Mouse (Mus musculus) adrenal gland, postnatal 10 days (tissue): Measurements from ENCODE around the gene Siah2. TPM values are rescaled to one million over a fixed set of nuclear protein-coding genes. Genes with fewer than 3 reads are reported as not detected.

ENCODE experiments used
- DNase-seq: peaks from one replicate; pipeline ENCODE4 v3.0.0; 2021; ENCODE audit warnings: mixed read lengths
- total RNA-seq, 2 experiments: library from RNA; stranded (reverse); gene quantifications; 2 replicates each; pipeline ENCODE4 v1.2.3; 2021

Gene Siah2
- total RNA-seq, 2 experiments from 2014 or later: 13.5 to 19.0 TPM

DNA sequence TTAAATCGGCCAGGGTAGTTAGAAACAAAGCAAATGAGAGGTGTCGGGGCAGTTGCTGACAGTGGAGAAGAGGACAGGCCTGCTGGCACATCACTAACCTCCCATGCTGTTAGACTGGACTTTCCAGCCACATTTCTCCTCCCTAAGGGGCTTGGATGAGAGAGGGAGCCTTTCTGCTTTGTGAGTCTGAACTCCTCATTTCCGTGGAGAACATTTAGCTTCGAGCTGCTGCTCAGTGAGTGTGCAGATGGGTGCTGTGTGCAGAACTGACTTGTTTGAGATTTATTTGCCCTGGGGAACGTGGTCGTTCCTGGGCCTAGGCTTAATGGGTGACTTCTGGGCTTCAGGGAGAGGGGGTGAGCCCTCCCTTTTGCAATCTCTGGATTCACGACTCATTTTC is 3.3 kb upstream of the Siah2 start:
- no peak for DNase-seq

DNA sequence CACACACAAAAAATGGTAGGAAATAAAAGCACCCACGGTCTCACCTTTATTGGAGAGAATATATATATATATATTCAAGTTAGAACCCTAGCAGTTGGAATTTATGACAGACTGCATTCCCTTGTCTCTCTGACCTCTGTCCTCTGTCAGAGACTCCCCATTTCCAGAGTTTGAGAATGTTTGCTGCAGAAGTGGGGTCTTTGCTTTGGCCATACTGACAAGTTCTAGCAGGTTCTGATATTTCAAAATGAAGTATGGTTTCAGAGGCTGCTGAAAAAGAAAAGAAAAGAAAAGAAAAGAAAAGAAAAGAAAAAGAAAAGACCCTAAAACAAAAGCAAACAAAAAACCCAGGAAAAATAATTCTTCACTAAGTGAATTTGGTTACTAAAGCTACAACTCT is 2.8 kb upstream of the Siah2 start:
- DNase-seq: no peak

DNA sequence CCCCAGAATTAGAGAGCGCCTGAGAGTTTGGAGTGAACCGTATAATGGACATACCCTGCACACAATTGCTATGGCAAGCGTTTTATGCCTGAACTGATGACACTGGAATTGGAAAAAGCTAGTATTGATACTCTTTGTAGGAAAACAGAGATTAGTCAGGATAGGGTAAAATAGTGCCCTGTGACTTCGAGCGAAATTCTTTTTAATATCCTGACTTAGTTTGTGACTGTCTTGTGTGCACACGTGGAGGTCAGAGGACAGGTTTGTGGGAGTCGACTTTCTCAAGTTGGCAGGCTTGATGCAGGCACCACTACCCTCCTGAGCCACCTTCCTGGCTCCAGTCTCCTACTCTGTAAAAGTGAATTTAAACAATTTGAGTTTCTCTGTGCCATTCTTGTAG is 1.1 kb upstream of the Siah2 start:
- DNase-seq: no peak

DNA sequence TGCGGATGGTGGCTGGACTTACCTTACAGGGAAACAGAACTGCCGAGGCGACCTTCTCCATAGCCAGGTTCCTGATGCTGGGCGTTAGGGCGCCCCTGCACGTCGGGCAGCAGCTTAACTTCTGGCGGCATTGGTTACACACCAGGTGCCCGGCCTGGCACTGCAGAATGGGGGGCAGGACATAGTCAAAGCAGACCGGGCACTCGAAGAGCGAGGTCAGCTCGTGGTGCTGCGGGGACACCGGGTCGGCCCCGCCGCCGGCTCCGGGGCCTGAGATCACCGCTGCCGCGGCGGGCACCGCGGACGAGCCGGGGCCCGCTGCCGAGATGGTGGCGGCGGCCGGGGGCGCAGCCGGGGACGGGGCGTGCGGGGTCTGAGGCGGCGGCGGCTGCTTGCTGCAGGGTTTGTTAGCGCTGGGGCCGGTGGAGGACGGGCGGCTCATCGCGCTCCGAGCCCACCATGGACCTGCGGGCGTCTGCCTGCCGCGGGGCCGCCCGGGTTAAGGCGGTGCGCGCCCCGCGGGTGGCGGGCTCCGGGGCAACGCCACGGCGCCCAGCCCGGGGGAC is 743 bp downstream of the Siah2 start:
- DNase-seq: peak; percentile 62

DNA sequence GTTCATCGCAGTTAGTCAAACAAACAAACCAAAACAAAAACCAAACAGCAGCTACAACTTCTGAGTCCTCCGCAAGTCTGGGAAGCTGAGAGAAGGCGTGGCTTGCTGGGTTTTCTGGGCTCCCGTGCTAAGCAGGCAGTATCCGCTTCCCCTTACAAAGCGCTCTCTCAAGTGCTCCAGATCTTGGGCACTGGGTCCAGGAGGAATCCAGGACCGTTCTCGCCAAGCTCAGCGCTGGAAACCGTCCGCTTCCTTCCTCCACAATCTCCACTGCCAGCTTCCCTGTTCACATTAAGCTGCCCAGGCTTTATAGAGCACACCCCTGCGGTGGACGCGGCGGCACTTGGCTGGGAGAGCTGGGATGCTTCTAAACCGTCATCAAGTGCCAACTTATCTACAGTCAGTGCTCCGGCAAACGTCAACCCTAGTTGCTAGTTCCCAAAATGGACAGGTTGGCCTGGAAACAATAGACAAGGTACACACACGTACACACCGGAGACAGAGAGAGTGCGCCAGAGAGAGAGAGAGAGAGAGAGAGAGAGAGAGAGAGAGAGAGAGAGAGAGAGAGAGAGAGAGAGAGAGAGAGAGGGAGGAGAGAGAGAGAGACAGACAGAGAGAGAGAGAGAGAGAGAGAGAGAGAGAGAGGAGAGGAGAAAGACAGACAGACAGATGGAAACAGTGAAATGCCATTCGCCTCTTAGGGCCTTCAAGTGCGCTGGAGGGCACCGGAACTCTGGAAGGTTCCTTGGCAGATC is 1.4 kb downstream of the Siah2 start:
- peak; percentile 71 for DNase-seq

DNA sequence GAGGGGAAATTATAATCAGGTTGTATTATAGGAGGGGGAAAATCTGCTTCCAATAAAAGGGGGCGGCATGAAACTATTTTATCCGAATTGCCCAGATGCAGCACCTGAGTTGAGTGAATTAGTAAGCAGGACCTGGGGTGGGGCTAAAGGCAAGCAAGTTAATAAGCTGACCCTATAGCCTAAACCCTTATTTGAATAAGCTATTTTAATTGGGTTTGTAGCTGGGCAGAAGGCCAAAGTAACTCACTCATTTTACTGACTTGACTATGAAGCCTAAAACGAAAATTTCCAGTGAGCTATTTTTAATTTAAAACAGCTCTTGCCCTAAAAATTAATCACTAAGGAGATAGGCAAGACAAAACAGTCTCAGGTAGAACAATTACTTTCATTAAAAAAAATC is 2.5 kb downstream of the Siah2 start:
- DNase-seq: no peak

DNA sequence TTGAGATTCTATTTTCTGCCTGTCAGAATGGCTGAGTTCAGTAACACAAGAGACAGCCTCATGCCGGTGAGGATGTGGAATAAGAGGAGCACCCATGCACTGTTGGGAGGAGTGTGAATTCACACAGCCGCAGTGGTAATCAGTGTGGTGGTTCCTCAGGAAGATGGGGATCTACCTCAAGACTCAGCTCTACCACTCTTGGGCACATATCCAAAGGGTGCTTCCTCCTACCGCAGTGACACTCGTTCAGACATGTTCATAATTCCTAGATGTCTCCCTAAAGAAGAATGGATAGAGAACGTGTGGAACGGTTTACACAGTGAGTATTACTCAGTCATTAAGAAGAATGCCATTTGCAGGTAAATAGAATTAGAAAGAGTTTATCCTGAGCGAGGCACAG is 3.1 kb downstream of the Siah2 start:
- DNase-seq: no peak

DNA sequence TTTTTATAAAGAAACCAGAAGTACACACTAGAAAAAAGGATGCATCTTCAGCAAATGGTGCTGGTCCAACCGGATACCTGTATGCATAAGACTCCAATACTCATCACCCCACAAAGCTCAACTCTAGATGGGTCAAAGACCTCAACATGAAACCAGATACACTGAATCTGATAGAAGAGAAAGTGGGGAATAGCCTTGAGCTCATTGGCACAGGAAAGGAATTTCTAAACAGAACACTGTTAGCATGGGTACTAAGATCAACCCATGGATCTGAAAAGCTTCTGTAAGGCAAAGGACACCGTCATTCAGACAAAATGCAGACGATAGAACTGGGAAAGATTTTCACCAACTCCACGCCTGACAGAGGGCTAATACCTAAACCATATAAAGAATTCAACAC is 3.6 kb downstream of the Siah2 start:
- DNase-seq: no peak

DNA sequence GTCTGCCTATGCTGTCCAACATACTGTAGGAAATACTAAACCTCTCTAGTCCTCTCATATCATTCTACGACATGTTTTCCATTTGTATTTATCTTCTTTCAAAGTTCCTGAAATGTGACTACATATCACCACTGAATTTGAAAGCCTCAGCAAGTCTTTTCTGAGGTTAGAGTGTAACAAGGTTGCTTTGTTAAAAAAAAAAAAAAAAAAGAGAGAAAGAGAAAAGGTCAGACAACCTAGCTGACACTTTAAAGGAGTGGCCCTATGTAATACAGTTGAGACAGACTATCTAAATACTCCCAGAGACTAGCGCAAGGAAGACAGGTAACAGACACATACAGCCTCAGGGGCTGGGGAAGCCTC is 5.3 kb downstream of the Siah2 start:
- DNase-seq: no peak

DNA sequence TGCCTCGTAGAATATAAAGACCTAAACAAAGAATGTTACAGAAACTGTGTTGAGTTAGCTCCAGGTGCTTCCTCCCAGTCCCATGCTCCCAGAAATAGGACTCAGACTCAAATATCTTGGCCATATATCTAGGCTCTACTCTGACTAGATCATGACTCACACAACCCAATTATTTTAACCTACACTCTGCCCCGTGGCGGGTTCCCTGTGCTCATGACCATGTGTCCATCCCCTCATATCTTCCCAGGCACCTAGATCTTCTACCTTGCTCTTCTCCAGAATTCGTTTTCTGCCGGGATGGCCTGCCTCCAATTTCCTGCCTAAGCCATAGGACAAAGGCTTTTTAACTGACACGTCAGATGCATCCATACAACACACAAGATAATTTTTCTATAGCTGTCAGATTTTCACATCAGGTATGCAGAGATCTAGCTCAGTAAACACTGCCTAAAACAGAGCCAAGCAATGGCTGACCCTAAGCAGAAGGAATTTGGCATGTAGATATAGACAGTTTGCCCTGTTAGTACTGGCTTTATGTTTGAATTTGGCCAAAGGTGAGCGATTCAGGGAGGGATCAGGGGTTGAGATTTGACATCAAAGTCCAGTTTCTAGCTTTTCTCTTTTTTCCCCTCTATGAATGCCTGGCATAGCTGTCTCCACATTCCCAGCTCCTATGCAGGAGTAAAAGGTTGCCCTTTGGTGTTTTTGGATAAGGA is 5.8 kb downstream of the Siah2 start:
- DNase-seq: no peak

DNA sequence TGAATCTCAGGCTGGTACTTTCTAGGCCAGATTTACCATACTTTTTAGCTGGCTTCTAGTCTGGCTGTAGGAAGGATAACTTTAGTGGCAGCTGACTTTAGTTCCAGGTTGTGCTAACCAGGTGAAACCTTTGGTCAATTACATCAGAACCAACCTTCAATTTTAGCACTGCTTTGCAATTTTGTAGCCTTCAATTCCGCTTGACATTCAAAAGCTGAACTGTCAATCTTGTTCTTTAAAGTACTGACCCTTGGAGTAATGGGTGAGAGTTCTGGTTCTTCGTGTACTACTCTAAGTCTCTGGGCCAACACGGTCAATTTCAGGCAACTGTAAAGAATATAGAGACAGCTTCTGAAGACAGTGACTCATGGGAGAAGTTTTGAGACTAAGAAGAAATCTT is 6.8 kb downstream of the Siah2 start:
- DNase-seq: no peak

DNA sequence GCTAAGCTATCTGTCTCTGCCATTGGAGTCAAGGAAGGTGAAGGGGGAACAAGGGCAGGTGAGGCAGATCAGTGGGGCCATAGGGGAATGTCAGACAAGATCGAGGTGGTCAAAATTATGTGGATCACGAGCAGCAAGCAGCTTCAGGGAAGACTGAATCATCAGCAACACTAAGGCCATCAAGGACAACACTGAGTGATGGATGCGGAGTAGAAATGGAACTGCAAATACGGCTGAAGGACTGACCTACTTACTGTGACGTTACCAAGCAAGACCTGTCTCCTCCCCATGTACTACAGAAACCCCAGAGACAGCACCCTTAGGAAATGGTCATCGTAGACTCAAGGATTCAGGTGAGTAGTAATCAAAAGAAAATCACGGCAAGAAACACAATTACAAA is 8.9 kb downstream of the Siah2 start:
- peak; percentile 44 for DNase-seq

DNA sequence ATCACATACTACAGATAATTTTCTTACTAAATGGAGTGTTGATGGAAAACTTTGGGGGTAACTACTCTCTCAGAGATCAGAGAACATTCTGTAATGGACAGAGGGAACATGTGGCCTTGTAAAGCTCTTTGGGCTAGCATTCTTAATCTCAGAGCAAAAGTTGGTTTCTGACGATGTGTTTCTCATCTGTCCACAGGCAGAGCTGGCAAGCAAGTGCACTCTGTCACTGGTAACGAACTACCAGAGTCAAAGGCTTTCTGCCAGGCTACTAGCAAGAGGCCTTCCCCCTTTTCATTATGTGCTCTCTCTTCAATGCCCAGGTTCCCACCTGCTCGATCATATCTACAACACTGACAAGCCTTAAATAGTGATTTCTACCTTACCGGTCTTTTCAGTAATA is 9.9 kb downstream of the Siah2 start:
- DNase-seq: peak; percentile 32

DNA sequence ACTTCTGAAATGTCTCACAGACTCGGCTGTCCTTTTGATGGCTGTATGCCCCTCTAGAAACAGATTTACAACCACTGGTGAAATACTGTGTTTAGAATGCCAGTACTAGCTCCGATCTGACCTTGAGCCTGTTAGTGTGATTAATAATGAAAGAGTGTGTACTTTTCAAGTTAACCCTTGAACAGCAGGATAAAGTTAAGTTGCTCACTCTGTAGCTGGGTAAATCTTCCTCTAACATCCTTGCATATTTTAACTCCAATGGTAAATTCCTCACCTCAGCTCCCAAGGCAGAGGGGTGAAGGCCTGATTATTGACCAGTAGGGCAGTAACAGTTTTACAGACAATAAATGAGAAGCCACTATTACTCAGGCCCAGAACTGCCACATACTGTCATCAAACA is 10.4 kb downstream of the Siah2 start:
- DNase-seq: no peak

DNA sequence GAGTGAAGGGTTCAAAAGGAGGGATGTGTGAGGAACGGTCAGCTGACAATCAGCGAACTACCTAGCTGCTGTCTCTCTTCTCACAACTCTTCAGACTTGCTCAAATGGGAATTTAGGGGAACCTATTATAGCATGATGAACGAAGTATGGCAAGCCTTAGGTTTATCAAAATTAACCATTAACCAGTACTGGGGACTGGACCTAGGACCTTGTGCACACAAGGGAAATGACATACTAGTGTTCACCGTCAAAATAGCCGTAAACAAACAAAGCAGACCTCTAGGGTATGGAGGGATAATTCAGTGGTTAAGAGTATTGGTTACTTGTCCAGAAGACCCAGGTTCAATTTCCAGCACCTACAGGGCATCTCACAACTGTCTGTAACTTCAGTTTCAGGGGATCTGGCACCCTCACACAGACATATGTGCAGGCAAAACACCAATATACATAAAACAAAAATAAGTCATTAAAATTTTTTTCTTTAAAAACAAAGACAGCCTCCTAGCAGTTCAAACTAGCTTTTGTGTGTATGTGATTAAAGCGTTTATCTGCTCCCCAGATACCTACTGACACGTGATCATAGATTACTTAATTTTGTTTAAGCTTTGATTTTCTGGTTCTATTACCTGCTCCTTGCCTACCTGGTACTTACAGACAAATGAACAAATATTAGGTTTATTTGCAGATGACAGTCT is 11.1 kb downstream of the Siah2 start:
- DNase-seq: no peak

DNA sequence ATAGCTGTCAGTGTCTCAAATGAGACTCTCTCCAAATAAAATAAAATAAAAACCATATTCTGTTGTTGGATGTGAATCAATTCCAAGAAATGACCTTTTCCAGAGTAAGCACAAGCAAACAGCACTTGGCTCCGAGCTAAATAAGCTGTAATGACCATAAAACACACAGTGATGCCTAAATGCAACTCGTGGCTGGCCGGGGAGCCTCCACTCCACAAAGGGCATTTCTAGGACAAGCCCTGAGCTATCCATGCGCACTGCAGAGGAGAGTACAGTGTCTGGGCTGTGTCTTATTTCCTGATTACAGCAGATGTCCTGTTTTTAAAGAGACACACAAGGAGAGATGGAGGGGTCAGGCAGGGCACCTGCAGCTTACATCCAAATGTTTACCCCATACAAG is 12.2 kb downstream of the Siah2 start:
- no peak for DNase-seq

DNA sequence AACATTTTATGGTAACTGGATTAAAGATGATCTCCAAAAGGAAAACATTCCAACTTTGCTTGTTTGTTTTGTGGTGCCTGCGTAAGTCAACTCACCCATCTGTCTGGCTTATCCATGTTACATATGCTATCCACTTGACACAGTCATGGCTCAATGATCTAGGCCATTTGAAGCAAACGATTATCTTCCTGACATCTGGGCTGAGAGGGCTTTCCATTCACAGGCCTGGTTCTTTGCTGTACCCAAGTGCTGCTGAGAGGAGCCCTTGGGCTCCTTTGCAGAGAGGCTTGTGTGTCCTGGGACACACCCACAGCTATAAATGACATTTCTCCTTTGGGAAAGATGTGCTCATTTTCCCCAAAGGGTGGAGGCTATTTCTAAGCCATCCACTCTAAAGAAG is 13.3 kb downstream of the Siah2 start:
- DNase-seq: no peak

DNA sequence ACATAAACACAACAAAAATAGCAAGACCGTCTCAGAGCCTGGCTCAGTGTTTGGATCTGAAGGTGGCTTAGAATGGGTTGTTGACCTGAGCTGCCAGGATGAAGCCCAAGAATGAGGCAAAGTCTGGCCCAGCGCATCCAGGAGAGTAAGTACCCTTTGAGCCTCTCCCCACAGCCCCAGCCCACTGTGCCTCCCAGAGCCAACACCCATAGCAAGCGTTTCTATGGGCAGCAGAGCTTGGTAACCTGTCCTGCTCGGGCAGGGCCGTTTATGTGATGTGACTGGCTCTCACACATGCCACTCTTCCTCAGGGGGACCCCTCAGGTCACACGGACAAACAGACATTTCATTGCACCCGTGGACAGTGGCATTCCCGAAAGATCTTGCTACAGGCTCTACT is 13.8 kb downstream of the Siah2 start:
- no peak for DNase-seq

DNA sequence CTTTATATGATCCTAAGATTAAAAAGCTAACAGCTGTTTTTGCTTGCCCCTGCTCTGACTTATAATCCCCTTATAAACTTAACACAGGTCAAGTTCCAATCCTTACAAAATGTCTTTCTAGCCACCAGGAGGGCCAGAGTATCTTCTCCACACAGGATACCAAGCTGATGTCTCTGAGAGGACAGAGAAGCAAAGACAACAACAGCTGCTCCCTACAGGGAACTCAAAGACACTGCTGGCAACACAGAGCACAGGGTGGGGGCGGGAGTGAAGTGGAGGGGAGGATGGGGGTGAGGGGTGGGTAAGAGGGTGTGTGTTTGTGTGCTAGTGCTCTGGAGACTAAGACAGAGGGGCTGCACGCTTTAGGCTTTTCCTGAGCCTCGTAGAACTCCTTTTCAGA is 14.6 kb downstream of the Siah2 start:
- no peak for DNase-seq

DNA sequence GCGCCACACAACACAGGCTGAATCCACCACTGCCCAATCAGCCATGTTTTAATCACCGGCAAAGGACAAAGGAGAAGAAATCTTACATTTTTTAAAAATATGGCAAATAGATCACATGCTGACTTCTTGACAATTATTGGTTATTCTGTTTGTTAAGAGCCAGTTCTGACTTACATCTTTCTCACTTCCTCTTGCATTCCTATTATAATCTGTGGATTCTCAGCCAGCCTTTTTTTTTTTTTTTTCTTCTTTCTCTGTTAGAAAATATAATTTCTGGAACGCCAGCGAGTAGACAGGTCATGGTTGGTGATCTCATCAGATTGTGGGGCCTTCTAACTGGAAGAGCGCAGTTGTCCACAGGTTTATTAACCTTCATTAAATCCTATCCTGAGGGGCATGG is 18.9 kb downstream of the Siah2 start:
- DNase-seq: no peak

DNA sequence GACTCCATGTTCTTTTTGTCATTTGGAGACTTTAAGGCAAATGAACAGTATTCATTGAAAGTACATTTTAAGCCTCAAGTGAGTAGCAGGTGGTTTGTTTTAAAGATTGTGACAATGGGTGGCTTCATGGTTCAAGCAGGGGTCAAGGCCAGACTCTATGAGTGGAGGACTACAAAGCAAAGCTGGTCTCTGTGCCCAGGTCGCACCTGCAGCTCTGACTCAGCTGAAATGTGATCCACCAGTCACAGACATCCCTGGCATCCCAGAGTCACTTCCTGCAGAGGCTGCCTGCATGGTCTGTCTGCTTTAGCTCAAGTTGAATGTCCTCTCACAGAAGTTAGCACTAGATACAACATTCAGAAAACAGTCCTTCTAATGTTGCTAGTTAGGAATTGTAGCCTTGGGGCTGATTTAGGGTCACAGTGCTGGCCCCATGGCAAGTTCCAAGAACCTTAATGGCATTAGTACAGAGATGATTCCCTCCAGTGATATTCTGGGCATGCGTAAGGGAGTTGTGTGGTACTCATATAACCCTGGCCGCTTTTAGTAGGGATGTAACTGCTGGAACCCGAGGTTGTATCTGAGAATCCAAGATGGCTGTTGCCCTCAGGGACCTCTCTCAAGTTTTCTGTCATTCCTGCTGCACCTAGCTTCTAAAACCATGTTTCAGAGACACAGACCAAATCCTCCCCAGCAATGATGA is 19.6 kb downstream of the Siah2 start:
- no peak for DNase-seq

DNA sequence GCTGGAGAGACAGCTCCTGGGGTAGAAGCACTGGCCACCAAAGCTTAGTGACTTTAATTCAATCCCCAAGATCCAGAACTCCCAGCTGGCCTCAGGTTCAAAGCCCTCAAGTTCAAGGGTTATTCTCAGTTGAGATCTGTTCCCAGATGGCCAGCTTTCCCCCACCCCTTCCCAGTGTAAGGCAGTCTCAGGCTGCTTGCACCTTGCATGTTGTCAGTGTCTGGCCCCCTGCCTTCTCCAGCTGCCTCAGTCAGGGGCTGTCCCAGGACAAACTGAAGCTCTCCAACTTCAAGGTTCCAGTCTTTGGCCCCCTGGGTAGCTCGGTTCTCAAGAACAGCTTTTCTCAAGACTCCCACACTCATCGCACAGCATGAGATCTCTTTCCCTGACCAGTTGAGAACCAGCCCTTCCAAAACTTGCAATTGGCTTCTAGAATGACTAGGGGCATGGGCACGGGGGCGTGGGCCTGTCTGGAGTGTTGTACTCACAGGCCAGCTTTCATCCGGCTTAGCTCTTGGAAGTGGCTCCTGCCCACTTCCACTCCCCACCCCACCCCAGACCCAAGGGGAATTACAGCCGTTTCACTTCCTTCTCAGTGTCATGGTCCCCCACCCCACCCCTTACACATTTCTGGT is 20.5 kb downstream of the Siah2 start:
- no peak for DNase-seq
